Mouse (Mus musculus): ENCODE measurements around the gene Olfr985. TPM values are rescaled to one million over a fixed set of nuclear protein-coding genes. Genes with fewer than 3 reads are reported as not detected.

The Olfr985 gene
- not detected for total RNA-seq (2023)

DNA sequence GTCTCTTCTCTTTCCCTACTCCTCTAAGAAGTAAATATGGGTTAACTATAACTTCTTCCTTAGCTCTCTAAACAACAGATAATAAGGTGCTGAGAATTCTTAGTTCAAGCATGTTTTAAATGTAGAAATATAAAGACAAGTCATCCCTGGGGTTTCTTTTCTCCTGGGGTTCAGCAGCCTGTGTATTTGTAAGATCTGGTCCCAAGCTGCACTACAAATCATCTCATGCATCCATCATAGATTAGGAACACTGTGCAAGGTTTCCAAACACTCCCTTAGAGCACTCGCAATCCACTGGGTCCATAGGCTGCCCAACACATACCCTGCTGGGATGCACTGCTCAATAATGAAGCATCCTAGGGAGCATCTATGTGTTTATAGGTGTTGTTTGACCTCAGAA, at the start of gene Olfr985:
Gene Olfr985 (minus strand): TSS at position 101 of the 400 bp plus-strand sequence.

DNA sequence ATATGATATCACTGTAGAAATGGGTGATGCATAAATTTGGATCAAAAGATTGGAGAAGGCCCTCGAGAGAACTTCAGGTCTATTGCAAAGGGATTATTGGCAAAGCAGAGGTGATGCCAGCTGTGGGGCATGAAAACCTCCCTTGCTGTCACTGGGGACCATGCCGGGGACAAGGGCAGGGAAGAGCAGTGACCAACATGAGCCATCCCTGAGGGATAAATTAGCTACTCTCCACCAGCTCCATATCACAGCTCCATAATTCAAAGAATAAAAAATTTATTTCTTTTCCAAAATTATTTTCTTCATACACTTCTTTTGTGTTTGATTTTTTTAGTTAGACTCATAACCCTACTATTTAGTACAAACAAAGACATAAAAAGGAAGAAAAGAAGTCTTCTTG, 15.9 kb downstream of the Olfr985 start, which contains the start of gene Olfr984:
Gene Olfr984 (minus strand): TSS at position 101 of the 400 bp plus-strand sequence.

GRCm38 (mm10) chr9:40093495-40093894, 36.5 kb downstream of the Olfr985 start, which contains the start of gene Olfr983:
Olfr983 (minus strand) TSS chr9:40093595.

Other genes starting within 250 kb of the Olfr985 start
- not detected for gene Olfr229, start 222.8 kb downstream of the Olfr985 start, total RNA-seq (2023)
- gene Olfr974, start 192.7 kb downstream of the Olfr985 start, total RNA-seq (2023): not detected
- gene Olfr975, start 178.1 kb downstream of the Olfr985 start, total RNA-seq (2023): not detected
- not detected for gene Olfr976, start 169.1 kb downstream of the Olfr985 start, total RNA-seq (2023)
- gene Olfr978, start 138.1 kb downstream of the Olfr985 start, total RNA-seq (2023): not detected
- not detected for gene Olfr979, start 126.7 kb downstream of the Olfr985 start, total RNA-seq (2023)
- gene Olfr980, start 120.6 kb downstream of the Olfr985 start, total RNA-seq (2023): not detected
- not detected for gene Olfr981, start 108.7 kb downstream of the Olfr985 start, total RNA-seq (2023)
- not detected for gene Olfr982, start 56.4 kb downstream of the Olfr985 start, total RNA-seq (2023)
- not detected for gene Olfr983, start 36.6 kb downstream of the Olfr985 start, total RNA-seq (2023)
- gene Olfr984, start 16.0 kb downstream of the Olfr985 start, total RNA-seq (2023): not detected
- gene Tmem225, start 17.9 kb upstream of the Olfr985 start, total RNA-seq (2023): not detected
- gene Olfr986, start 50.7 kb upstream of the Olfr985 start, total RNA-seq (2023): not detected
- 1.9 TPM for gene Zfp202, start 62.1 kb upstream of the Olfr985 start, total RNA-seq (2023)
- gene Scn3b, start 139.0 kb upstream of the Olfr985 start, total RNA-seq (2023): not detected

All from CD4-positive naive resting alpha-beta T cell, adult 76 days (primary cell).